Comparison of ENCODE assay signal across 15 mouse cellular contexts in the genomic region with DNA sequence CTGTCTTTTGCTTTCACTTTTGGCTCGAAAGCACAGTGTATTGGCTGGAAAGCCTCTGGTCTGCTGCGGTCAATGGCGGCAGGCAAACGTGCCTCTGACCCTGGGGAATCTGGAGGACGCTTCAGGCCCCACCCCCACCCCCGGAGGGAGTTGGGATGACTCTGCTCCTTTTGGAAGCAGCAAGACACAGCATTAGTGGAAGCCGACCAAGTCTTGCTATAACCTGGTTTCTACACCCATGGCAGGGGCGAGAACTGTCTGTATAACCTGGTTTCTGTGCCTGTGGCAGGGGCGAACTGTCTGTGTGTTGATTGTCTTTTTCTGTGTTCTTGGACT. TPM values are rescaled to one million over a fixed set of nuclear protein-coding genes. Genes with fewer than 3 reads are reported as not detected.
DNase-seq lines count a peak whose midpoint lies in the region; ATAC-seq and TF ChIP-seq lines count a peak whose summit lies in the region.
"Had no signal": no experiment of that assay in that cellular context is flagged by ENCODE, and none has a peak within 500 bp of the region (broad histone marks: within the 10 kb centered on the region; RNA-seq: fewer than 3 reads in every experiment).

No protein-coding gene starts in this region.

- no peak for TF ChIP-seq CTCF in spleen, adult 2 months (IDR thresholded peaks at IDR 0.05; ENCODE audit: extremely low read depth, insufficient read depth, insufficient read length, insufficient replicate concordance)
- no peak for TF ChIP-seq CTCF in small intestine, adult 2 months (IDR thresholded peaks at IDR 0.05; ENCODE audit: extremely low read depth, insufficient read length, insufficient replicate concordance, low read depth, low read length)

- H3K27me3 ChIP-seq in spleen, adult 2 months (ENCODE audit: control insufficient read depth, insufficient read depth, low read length): no peaks in the 10 kb centered on the region
- no peaks in the 10 kb centered on the region for H3K27me3 ChIP-seq in liver, embryonic 12.5 days (replicated peaks)
- H3K27me3 ChIP-seq in small intestine, adult 2 months (ENCODE audit: control insufficient read depth, insufficient read depth, low read length): no peaks in the 10 kb centered on the region
- H3K27me3 ChIP-seq: stomach, embryonic 15.5 days had no signal

- WGBS in spleen, adult 2 months: 67% methylated on average over 9 of the region's 9 CpGs
- 49% methylated on average over 9 of the region's 9 CpGs for WGBS in liver, embryonic 12.5 days (ENCODE audit: insufficient replicate concordance)
- WGBS in small intestine, adult 2 months: 67% methylated on average over 9 of the region's 9 CpGs

- peak overlapping the region; percentile 43 for H3K4me2 ChIP-seq in liver, embryonic 12.5 days
- H3K4me2 ChIP-seq: hindbrain, embryonic 12.5 days; limb, embryonic 13.5 days; stomach, embryonic 15.5 days had no signal

- H3K9ac ChIP-seq in liver, embryonic 12.5 days: no peak overlapping the region
- H3K9ac ChIP-seq: hindbrain, embryonic 12.5 days; limb, embryonic 13.5 days; stomach, embryonic 15.5 days had no signal

- no peaks in the 10 kb centered on the region for H3K36me3 ChIP-seq in spleen, adult 2 months (ENCODE audit: control insufficient read depth, insufficient read depth, low read length)
- no peaks in the 10 kb centered on the region for H3K36me3 ChIP-seq in liver, embryonic 12.5 days
- H3K36me3 ChIP-seq in small intestine, adult 2 months (ENCODE audit: control insufficient read depth, insufficient read depth, low read length): no peaks in the 10 kb centered on the region
- H3K36me3 ChIP-seq: hindbrain, embryonic 12.5 days; limb, embryonic 13.5 days; stomach, embryonic 15.5 days had no signal

- ATAC-seq in activated CD4-positive, CD25-positive, alpha-beta regulatory T cell, adult 4 months: peak; percentile 45
- no peak for ATAC-seq in liver, embryonic 12.5 days

- no peaks in the 10 kb centered on the region for H3K9me3 ChIP-seq in liver, embryonic 12.5 days (replicated peaks)
- H3K9me3 ChIP-seq: hindbrain, embryonic 12.5 days; limb, embryonic 13.5 days; stomach, embryonic 15.5 days had no signal

- no peak for TF ChIP-seq POLR2A in spleen, adult 2 months (IDR thresholded peaks at IDR 0.05; ENCODE audit: low read depth, low read length)
- TF ChIP-seq POLR2A in small intestine, adult 2 months (IDR thresholded peaks at IDR 0.05; ENCODE audit: low read depth, low read length): no peak

- no peak for DNase-seq in spleen, adult 2 months (ENCODE audit: low read depth in 1 of 2, low spot score in 2 of 2)
- no peak for DNase-seq in spleen, adult 18-20 months
- no peak for DNase-seq in embryo, embryonic 10 days (ENCODE audit: low spot score)
- no peak for DNase-seq in embryo, embryonic 11 days
- DNase-seq in urinary bladder, adult 18-20 months (ENCODE audit: low spot score in 2 of 2): no peak
- DNase-seq: cerebellum, adult 2 months; kidney, adult 18-20 months; kidney, postnatal 36 days; lung, postnatal 36 days had no signal

- H3K4me1 ChIP-seq in spleen, adult 2 months (ENCODE audit: control insufficient read depth, insufficient read depth, insufficient read length): no peaks in the 10 kb centered on the region; the same call in 1 of the 2 replicates
- no peaks in the 10 kb centered on the region for H3K4me1 ChIP-seq in liver, embryonic 12.5 days
- H3K4me1 ChIP-seq in small intestine, adult 2 months (ENCODE audit: control insufficient read depth, insufficient read depth, insufficient read length, low read length): no peaks in the 10 kb centered on the region
- H3K4me1 ChIP-seq: hindbrain, embryonic 12.5 days; limb, embryonic 13.5 days; stomach, embryonic 15.5 days had no signal

- peak overlapping the region; percentile 17; the same call in 1 of the 2 replicates for H3K4me3 ChIP-seq in spleen, adult 2 months (ENCODE audit: extremely low read depth, insufficient read depth, insufficient read length)
- peak overlapping the region; percentile 22; the same call in 1 of the 2 replicates for H3K4me3 ChIP-seq in liver, embryonic 12.5 days
- H3K4me3 ChIP-seq in small intestine, adult 2 months (ENCODE audit: low read depth, low read length): peak overlapping the region; percentile 43
- H3K4me3 ChIP-seq: hindbrain, embryonic 12.5 days; limb, embryonic 13.5 days; stomach, embryonic 15.5 days had no signal

- no peak overlapping the region for H3K27ac ChIP-seq in spleen, adult 2 months (ENCODE audit: insufficient read depth, low read length)
- no peak overlapping the region for H3K27ac ChIP-seq in liver, embryonic 12.5 days
- no peak overlapping the region for H3K27ac ChIP-seq in small intestine, adult 2 months (ENCODE audit: insufficient read depth, low read depth, low read length)
- H3K27ac ChIP-seq: hindbrain, embryonic 12.5 days; limb, embryonic 13.5 days; stomach, embryonic 15.5 days had no signal

RNA-seq across cellular contexts. Expression of gene Bclaf3, which starts 15.8 kb away (rescaled TPM):
- 2.3 and 2.6 TPM in 2 replicates for polyA plus RNA-seq in spleen, adult 2 months (2012; rRNA removed)
- 10 to 100 TPM; 40.8 to 41.3 TPM for polyA plus RNA-seq in activated CD4-positive, CD25-positive, alpha-beta regulatory T cell, adult 4 months (2017; shearing (Covaris generic))
- polyA plus RNA-seq in liver, embryonic 12.5 days (2016; fragmentation: Nextera tagmentation; extraction: Ambion mirVana): 12.4 and 13.3 TPM in 2 replicates
- polyA plus RNA-seq in small intestine, adult 2 months (2012; rRNA removed): 0.06 and 0.58 TPM in 2 replicates
